Mouse (Mus musculus): ENCODE results near the gene Mgarp.
"Not testable (repeated sequence)": the region's sequence is repeated elsewhere in the genome, so short reads cannot be mapped to it uniquely, and the experiment has no call there.

Gene Mgarp

DNA sequence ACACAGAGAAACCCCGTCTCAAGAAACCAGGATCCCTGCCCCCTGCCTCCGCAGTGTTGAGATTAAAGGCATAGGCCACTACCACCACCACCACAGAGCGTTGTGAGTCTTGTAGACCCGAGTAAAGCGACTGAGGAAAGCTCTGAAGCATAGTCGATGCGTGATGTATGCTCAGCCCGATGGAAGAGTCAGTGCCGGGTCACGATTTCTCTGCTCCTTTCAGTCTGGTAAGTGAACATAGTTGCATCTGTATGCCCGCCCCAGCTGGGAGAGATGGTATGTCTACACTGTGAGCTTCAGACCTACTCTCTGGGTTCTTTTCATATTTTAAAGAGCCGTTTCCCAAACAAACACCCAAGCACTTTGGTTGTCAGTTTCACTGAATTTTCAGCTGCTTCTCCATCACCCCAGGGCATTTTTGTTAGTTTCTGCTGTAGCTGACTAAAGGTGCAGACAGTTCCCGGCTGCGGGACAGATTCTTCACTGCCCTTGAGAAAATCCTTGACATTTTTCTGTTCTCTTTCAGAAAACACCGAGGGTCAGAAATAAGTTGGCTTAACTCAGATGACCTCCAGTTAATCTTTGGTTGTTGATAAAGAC is 1.3 kb upstream of the Mgarp start:
- DNase-seq (ENCODE audit: low spot score in 2 of 2), result no peak

DNA sequence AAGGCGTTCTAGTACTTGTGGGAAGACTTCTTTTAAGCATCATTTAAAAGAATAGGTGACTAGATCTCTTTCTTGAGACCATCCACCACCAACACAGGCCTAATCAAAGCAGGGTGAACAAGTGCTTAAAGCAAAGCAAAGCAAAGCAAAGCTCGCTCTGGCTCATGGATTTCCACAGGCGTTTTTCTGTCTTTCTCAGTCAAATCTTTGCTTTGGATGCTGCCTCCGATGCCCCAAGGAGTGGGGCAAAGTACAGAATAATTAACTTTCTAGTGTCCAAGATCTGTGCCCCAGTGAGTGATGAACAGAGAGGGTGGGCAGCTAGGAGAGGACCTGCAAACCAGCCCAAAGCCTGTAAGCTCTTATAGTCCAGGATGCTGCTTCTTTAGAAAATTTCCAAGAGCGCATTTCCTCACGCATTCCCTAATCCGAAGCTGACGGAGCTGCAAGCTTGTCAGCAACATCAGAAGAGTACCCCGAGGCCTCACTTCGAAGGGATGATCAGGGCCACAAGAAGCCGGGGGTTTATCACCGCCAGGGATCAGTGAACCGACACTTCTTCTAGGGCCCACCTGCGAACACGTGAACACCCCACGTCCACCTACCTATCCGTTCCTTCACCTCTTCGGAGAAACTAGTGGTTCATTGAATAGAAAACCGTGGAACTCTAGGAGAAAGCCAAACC is 935 bp downstream of the Mgarp start:
- DNase-seq (ENCODE audit: low spot score in 2 of 2), result no peak

DNA sequence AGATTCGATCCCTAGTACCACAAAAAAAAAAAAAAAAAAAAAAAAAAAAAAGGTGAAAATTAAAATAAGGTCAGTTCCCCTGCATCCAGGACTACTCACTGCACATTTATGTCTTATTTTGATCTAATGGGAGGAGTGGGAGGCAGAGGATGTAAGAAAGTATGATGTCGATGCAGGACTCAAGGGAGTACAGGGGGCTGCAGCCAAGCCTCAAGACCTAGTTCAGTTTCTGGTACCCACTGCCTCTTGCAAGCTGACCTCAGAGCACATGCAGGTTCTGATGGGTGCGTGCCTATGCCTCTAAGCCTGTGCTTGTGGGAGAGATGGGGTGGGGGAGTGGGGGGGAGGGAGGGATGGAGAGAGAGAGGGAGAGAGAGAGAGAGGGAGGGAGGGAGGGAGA is 1.7 kb downstream of the Mgarp start:
- no peak for DNase-seq (ENCODE audit: low spot score in 2 of 2)

DNA sequence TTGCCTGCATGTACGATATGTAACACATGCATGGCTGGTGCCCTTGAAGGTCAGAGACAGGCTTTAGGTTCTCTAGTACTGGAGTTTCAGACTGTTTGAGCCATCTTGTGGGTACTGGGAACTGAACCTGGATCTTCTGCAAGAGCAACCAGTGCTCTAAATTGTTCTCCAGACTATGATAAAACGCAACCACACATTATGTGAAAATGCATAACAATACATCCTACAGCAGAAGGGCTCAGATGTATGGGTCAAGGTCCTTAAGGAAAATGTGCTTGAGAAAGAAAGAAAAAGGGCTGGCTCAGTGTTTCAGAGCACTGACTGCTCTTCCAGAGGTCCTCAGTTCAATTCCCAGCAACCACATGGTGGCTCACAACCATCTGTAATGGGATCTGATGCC is 2.9 kb downstream of the Mgarp start:
- DNase-seq (ENCODE audit: low spot score in 2 of 2), result no peak

DNA sequence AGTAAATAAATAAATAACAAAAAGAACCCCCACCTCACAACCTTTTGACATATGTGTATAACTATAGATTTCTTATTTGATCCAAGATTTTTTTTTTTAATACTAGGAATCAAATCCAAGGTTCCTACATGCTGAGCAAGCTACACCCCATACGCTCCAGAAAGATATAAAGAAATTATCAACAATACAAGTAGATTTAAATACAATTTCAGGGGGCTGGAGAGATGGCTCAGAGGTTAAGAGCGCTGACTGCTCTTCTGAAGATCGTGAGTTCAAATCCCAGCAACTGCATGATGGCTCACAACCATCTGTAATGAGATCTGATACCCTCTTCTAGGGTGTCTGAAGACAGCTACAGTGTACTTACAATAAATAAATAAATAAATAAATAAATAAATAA is 3.5 kb downstream of the Mgarp start:
- DNase-seq (ENCODE audit: low spot score in 2 of 2), result not testable (repeated sequence)

DNA sequence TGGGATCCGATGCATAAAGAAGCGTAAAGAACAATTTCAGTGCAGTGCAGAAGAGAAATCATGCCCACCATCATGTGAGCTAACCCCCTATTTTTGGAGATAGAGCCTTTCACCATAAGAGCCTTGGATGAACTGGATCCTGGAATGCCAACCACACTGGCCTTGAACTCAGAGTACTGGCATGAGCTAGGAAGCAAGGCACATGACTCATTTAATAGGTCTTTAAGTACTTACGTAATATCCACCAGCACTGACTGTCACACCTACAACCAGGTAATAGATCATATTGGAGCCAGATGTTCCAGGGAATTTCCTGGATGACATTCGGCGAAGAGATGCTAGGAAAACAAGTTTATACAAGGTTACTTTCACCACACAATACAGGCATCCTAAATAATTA is 4.9 kb downstream of the Mgarp start:
- DNase-seq (ENCODE audit: low spot score in 2 of 2), result no peak

DNA sequence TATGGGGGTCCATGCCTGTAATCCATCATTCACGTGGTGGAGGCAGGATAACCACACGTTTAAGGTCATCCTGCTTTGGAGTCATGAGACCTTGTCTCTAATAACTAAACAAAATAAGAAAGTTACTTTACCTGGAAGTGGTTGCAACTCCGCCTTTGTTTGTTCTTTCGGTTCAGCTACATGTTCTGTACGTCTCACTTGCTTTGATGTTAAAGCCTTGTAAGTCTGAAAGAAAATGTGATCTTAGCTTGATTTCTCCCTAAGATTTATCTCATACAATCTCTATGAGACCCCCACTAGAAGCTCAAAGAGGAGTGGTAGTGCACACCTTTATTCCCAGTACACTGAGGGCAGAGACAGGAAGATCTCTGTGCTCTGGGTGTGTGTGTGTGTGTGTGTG is 5.4 kb downstream of the Mgarp start:
- no peak for DNase-seq (ENCODE audit: low spot score in 2 of 2)

DNA sequence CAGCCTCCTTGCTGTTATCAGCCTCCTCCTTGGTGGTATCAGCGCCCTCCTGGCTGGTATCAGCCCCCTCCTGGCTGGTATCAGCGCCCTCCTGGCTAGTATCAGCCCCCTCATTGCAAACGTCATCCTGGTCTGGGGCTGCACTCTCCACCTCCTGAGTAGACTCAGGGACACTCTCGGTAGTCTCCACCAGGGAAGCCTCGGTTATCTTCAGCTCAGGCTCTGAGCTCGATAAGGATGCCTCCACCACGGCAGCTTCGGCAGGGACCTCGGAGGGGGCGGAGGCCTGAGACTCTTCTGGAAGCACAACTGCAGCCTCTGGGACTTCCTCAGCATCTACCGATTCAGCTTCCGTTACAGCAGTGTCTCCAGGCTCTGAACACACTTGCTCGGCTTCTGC is 7.6 kb downstream of the Mgarp start:
- no peak for DNase-seq (ENCODE audit: low spot score in 2 of 2)

DNA sequence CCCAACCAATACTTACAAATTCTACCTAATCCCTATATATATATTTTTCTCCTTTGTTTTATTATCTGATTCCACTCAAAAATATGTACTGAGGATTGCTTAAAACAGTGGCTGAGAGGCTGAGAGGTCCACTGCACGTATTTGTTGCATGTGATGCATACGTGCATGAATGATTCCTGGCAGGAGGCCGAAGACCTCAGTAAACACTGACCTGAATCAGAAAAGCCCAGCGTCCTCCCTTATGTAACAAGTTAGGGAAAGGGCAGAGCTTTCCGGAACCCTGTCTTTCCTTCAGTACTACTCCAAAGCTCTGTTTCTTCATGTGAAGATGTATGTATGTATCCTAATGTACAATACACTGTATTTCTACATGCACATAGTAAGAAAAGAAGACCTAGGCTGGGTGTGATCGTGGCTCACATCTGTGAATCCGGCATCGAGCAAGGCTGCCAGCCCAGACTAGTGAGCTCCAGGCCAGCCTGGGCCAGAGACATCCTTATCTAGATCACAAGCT is 8.6 kb downstream of the Mgarp start:
- no peak for DNase-seq (ENCODE audit: low spot score in 2 of 2)

DNA sequence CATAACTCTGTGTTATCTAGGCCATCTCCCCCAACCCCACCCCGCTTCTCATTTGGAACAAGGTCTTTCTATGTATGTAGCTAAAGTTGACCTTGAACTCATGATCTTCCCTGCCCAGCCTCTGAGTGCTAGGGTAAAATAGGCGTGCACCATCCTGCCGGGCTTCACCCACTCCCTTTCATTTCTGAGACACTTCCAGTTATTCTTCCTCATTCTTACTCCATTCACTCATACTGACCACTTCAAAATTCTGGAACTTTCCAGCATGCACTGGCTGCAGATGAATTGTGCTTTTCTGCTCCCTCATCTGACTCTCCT is 9.4 kb downstream of the Mgarp start:
- DNase-seq (ENCODE audit: low spot score in 2 of 2), result no peak

DNA sequence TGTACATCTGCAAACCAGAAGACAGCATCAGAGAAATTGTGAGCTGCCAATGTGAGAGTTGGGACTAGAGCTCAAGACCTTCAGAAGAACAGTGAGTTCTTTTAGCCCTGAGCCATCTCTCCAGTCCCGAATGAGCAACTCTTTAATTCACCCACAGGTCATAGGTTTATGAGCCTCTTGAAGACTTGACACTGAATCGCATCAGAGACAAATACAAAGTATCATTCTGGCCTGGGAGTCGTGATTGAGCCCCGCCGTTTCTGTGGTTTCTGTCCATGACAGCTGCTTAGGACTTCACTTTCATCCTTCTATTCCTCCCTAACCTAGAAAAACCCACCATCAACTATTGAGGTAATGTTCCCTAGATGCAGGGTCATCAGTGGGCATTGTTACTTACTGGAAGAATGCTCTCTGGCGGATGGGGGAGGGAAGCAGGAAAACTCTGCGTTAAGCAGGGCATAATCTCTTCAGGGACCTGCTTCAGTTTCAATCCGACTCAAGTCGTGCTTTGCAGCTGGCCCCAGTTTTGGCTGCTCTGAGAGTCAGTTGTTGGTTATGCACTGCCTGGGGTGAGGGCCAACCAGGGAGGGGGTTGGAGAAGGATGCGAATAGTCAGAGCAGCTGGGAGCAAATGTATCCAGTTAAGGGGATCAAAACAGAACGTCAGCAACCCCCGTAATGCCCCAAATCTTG is 10.0 kb downstream of the Mgarp start:
- no peak for DNase-seq (ENCODE audit: low spot score in 2 of 2)

DNA sequence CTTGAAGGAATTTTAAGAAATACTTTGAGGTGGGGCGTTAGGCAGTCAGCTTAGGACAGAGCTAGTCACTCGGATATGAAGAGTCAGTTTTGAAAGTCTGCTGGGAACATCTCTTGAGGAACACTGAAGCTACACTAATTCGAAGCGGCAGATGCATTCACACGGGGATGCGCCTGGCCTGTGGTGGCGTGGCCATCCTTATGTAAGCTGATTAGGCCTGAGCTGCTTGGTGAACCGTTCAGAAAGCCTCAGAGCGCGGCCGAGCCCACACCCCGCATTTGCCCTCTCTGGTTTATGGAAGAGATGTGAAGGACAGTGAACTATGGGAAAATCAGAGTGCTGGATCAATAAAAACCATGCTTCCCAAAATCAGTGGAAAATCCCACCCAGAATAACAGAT is 13.1 kb downstream of the Mgarp start:
- no peak for DNase-seq (ENCODE audit: low spot score in 2 of 2)

DNA sequence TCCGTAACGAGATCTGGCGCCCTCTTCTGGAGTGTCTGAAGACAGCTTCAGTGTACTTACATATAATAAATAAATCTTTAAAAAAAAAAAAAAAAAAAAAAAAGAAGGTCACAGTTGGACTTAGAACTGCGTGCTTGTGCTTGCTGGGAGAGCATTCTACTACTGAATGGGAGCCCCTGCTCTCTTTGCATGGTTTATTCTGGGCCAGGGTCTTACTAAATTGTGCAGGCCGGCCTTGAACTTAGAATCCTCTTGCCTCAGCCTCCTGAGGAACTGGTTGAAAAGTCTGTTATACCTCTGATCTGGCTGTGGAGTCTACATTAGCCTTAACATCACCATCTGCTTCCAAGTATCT is 15.9 kb downstream of the Mgarp start:
- no peak for DNase-seq (ENCODE audit: low spot score in 2 of 2)

DNA sequence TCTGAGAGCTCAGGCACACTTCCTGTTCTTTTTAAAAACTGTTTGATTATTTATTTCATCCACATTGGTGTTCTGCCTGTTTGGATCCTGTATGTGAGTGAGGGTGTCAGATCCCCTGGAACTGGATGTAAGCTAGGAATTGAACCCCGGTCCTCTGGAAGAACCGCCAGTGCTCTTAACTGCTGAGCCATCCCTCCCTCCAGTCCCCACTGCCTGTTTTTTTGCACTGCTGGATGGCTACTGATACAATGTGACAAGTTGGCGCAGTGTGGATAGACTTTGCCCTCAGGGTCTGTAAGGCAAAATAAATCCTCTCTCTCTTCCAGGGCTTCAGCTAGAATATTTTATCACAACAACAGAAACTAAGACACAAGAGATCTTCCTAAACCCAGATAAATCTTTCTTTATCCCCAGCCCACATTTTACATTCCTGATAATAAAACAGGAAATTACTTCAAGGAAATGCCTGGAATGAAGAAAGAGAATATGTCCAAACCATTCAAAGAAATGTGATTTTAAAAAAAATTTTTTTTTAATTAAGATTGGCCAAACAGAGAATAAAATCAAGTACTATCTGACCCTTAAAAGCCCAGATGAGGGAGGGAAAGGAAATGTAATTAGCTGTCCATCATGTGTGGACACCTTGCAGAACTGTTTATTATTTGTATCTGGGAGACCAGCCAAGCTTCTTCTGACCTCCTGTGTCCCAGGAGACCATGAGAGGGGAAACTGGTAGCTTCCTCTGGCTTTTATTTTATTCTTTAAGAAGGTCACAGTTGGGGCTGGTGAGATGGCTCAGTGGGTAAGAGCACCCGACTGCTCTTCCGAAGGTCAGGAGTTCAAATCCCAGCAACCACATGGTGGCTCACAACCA is 16.5 kb downstream of the Mgarp start:
- DNase-seq (ENCODE audit: low spot score in 2 of 2), result no peak

DNA sequence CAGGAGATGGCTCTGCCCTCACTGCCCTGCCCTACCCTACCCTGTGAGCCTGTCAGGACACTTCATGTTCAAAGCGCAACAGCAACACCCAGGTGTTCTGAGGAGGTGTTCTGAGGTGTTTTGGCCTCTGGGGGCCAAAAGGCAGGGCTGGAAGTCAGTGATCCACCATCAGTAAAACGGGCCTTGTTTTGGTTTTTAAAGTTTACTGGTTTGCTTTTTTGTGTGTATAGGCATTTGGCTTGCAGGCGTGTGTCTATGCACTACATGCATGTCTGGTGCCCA is 17.9 kb downstream of the Mgarp start:
- no peak for DNase-seq (ENCODE audit: low spot score in 2 of 2)

DNA sequence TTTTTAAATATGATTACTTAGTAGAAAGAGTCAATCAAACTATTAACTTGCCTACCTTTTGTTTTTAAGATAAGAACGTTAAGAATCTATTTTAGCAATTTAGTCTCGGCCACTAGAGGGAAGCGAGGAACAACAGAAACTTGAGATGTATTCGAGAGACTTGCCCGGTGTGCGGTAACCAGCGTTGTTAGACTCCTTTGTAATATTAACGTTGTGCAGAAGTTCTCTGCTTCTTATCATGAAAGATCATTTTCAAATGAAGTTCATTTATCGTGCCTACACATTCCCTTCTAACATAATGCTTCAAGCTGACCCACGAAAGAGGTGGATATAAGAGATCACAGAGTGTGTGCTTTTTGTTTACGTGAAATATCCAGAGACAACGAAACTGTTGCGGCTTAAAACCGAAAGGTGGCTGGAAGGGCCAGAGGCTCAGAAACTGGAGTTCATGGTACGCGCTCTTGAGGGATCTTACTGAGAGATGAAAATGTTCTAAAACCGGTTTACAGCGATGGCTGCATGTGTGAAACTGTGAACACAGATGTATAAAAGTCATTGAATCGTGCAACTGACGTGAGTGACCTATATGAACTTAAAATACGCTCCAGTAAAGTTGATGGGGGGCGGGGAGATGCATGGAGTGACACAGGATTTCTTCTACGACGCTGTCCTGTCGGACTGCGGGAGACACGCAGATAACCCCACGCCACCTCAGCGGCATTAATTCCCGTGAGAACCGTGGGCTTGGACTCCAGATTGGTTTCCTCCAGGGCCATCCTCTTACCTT is 18.5 kb downstream of the Mgarp start:
- DNase-seq (ENCODE audit: low spot score in 2 of 2), result no peak

DNA sequence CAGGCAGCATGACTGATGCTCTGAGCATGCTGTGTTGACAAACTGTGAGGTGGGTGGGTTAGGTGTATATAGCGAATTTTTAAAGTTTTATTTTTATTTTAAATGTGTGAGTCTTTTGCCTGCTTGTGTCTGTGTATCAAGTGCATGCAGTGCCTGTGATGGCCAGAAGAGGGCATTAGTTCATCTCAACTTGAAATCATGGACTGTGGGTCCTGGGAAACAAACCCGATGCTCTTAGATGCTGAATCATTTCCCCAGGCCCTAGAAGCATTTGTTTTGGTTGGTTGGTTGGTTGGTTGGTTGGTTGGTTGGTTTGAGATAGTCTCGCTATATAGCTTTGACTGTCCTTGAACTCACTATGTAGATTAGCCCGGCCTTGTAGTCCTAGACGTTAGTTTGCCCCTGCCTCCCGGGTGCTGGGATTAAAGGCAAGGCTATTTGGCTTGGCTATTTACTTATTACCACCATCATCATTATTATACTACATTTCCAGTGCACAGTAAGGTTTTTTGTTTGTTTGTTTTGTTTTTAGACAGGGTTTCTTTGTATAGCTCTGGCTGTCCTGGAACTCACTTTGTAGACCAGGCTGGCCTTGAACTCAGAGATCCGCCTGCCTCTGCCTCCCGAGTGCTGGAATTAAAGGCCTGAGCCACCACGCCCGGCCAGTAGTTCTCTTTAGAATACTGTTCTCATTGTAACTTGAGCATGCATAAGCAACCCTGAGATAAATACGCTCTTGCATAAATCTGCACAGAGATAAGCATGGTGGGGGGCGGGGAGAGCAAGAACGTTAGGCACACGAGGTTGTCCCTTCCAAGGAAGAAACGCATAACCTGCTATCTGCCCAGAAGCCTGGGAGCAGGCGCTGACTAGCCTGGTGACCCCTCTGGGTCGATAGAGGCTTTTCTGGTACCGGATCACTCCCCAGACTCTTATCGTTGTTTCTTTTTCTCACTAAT is 21.0 kb downstream of the Mgarp start:
- DNase-seq (ENCODE audit: low spot score in 2 of 2), result peak in 1 of 2 experiments; percentile 20

DNA sequence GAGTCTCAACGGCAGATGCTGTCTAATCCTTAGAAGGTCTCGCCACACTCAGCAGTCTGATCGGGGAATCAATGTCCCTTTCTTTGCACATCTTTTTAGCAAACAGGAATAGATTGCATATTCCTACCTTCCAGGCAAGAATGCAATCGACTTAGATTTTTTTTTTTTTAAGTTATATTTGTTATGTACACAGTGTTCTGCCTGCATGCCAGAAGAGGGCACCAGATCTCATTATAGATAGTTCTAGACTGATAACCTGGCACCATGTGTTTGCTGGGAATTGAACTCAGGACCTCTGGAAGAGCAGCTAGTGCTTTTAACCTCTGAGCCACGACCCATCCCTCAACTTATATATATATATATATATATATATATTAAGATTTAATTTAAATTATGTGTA is 23.0 kb downstream of the Mgarp start:
- DNase-seq (ENCODE audit: low spot score in 2 of 2), result no peak

DNA sequence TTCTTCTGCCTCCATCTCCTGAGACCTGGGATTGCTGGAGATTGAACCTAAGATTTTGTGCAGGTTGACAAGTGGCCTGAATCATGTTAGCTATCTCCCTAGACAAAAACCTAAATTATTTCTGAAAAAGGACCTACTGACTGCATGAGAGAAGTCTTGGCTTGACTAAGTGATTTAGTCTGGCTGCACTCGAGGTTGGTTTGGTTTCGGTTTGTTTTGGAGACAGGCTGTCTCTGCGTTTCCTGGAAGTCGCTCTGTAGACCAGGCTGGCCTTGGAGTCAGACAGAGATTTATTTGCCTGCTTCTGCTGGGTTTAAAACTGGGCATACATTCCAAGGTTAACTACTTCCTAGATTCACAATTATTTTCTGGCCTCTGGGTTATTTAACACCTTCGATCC is 23.7 kb downstream of the Mgarp start:
- DNase-seq (ENCODE audit: low spot score in 2 of 2), result no peak

DNA sequence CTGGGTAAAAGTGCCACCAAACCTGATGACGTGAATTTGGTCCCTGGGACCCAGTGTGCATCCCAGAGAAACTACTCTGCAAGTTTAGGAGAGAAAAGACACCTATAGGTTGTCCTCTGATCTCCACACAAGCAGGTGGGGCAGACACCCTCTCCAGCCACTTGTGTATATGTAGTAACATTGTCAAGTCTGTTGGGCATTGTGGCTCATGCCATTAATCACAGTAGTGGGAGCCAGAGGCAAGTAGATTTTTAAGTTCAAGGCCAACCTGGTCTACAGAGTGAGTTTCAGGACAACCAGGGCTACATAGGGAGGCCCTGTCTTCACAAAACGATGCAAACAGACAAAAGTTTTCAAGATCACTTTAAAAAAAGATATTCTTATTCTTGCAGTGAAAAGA is 24.7 kb downstream of the Mgarp start:
- no peak for DNase-seq (ENCODE audit: low spot score in 2 of 2)

DNA sequence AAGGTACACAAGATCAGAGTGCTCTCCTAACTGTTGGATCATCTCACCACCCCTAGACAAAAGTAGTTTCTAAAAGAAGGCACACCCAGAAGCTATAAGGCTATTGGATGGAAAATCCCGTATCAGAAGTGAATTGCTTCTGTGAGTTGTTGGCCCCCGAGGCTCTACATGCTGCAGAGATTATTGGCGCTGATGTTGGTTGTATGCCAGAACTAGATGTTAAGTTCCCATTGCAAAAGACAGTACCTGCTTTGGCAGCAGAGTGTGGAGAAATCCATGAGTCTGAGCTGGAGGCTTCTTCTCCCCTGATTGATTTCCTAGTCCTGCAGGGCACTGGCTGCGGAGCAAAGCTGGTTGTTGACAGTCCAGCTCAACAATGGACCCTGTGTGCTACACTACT is 28.5 kb downstream of the Mgarp start:
- DNase-seq (ENCODE audit: low spot score in 2 of 2), result no peak

All from right cerebral cortex, adult 2 months (tissue).